Mouse (Mus musculus): ENCODE data around the gene Zc3h12c. TPM values are rescaled to one million over a fixed set of nuclear protein-coding genes. Genes with fewer than 3 reads are reported as not detected.

Zc3h12c gene
- total RNA-seq (2021), result 10 to 100 TPM; 12.6 to 12.9 TPM

- peak; percentile 59 to 66 for DNase-seq
Observed at GRCm38 (mm10) chr9:52167863-52168685, at the start of gene Zc3h12c. TSS of gene Zc3h12c (minus strand) at chr9:52168572.

- DNase-seq, result no peak
Observed at GRCm38 (mm10) chr9:52217636-52218035, 49.3 kb upstream of the Zc3h12c start.

DNA sequence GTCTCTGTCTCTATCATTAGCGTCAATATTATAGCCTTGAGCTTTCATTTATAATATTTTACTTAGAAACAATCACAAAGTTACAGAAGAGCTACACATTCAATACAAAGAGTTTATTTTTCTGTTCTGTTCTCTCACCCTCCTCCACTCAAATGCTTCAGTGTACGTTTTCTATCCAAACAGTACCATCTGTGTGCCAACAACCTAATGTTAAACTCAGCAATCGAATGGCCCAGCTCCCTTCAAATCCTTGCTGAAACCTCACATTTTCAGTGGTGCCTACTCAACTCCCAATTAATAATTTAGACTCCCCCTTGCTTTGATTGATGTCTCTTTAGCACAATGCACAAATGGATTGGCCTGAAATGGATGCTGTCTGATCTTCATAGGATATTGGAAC is 46.9 kb upstream of the Zc3h12c start:
- DNase-seq, result no peak

- no peak for DNase-seq
Observed at GRCm38 (mm10) chr9:52212416-52212815, 44.0 kb upstream of the Zc3h12c start.

DNA sequence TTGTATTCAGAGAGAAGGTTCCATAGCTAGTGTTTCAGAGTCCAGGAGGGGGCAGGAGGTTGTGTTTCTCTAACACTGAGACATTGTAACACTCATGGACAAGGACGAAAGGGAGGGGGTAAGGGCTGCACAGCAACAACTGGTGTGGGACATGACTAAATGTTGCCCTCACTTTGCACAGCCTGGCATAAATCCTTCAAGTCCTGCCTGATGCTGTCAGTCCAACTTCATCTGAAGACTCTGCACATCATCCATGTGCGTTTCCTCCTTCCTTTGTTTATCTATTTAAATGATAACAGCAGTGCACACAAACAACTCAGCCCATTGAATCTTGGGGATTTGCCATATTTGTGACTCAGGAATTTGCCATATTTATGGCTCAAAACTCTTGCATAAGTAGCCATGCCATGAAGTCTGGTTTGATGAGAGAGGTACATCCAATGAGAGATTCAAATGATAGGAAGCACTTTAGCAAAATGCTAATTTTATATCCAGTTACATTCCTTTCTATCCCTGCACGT is 40.2 kb upstream of the Zc3h12c start:
- no peak for DNase-seq

DNA sequence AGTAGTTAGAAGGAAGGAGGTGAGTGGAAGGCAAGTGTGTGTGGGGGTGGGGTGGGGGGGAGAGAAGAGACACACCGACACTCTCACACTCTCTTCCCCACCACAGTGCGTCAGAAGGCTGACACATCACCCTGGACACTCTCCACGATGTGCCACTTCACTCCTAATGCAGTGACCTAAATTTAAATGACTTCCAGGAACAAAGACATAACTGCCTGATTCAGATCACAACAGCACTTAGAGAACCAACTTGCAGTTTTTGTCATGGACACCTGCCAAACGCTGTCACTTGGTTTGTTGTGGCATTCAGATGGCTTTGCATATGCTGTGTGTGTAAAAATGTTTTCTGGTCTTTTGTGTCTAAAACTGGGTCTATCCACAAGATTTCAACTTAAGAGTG is 34.8 kb upstream of the Zc3h12c start:
- peak; percentile 41 to 49 for DNase-seq

GRCm38 (mm10) chr9:52200271-52200670 is 31.9 kb upstream of the Zc3h12c start:
- DNase-seq, result no peak

- no peak for DNase-seq
Observed at GRCm38 (mm10) chr9:52195853-52196252, 27.5 kb upstream of the Zc3h12c start.

DNA sequence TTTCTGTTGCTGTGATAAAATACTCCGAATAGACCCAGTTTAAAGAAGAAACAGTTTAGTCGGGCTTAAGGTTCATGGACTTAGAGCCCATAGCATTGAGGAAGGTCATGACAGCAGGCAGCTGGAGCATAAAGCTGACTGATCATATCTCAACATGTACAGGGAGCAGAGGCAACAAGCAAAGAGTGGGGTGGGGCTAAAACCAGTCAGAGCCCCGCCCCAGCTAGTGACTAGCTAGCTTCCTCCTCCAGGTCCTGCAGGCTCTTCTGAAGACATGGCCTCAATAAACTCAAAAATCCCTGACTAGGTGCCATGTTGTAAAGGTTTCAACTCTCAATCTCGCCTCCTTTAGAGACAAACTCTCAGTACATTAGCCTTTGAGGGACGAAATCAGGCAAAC is 25.5 kb upstream of the Zc3h12c start:
- DNase-seq, result no peak

DNA sequence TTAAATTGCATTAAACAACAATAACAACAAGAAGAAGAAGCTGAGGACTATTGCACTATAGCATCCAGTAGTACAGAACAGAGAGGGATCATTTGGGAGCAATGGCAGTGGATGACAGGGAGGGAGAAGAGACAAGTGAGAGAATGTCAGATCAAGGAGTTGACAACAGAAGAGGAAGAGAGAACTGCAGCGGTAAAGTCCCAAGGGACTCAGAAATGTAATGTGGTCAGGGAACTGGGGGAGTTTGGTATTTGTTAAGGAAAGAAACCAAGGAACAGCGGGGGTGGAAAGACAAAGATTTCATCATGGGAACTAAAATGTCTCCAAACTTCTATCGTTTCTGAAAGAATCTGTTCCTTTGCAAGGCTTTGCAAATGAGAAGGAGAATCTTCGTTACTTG is 22.5 kb upstream of the Zc3h12c start:
- DNase-seq, result no peak

GRCm38 (mm10) chr9:52188106-52188505 is 19.7 kb upstream of the Zc3h12c start:
- DNase-seq, result no peak

- no peak for DNase-seq
Observed at GRCm38 (mm10) chr9:52186296-52186941, 18.0 kb upstream of the Zc3h12c start.

DNA sequence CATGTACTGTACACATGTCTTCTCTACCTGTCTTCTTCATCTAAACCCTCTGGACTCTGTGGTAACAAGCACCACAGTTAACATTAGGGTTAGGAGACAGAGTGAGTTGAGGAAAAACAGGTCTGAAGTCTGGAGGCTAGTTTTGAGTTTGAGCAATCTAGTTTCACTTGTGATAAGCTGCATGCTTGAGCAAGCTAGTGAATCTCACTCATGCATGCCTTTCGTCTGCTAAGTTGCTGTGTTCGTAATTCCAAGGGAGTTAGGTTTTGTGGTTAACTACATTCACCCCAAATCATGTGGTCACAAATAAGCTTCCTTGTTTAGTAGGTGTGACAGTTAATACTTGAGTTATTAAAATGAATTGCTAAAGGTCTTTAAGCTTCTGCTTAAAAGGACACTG is 13.0 kb upstream of the Zc3h12c start:
- DNase-seq, result no peak

DNA sequence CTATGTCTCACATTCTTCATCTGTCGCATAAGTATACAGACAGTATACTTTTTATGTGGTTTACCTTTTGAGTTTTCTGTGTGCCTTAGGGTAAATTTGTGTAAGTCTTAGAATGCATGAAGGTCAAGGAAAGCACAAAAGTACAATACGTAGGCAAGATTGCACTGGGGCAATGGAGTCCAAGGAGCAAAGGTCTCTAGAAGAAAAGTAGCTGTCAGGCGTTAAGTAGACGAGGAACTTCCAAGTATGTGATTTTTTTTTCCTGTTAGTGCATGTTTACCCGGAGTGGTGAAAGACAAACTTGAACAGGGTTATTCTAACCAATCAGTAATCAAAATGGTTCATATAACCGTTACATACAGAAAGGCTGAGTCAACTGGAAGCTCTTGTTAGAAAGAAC is 12.5 kb upstream of the Zc3h12c start:
- no peak for DNase-seq

GRCm38 (mm10) chr9:52175257-52175859 is 7.0 kb upstream of the Zc3h12c start:
- DNase-seq, result no peak

DNA sequence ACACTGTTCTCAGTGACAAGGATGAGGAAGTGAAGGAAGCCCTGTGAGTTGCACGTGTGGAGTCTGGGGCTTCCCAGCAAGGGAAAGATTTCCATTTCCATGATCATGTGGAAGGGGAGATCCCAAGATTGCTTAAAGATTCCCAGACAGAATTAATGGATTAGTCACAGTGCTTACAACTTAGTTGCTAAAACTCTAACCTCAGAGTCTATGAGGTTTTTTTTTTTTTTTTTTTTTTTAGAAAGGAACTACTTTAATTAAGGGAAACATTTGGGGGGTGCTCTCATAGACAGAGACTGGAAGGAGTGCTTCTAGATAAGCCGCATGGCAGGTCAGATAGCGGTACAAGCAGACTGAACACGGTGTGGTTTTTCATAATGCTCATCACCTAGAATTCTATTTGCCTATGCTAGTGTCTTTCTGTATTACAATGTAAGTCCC is 6.3 kb upstream of the Zc3h12c start:
- DNase-seq, result no peak

DNA sequence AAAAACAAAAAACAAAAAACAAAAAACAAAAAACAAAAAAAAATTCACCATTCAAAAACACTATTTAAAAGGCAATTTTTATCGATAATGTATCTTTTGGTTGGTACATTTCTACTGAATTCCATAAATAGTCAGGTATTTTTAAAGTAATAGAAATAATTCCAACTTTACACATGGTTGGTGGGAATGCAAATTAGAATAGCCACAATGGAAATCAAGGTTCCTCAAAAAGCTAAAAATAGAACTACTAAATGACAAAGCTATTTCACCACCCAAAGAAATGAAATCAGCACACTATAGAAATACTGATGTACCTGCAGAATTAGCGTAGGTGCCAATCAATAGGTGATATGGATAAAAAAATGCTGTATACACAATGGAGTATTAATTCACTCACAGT is 5.6 kb upstream of the Zc3h12c start:
- no peak for DNase-seq

DNA sequence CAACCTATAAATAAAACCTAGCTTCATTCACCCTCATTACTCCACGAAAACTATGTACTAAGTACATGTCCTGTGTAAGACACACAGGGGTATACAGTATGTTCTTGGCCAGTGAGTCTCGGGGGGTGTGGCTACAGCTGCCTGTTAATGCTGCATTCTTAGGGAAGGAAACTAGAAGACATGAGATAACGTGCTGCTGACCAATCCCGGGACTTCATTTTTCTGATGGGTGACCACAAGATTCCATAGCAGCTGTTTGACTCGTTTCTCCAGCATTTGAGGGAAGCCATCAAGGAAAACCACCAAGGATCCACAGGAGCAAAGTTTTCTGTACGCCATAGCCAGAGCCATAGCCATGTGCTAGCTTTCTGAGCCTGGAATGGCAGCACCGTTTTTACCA is 4.2 kb upstream of the Zc3h12c start:
- DNase-seq, result no peak

GRCm38 (mm10) chr9:52170671-52171070 is 2.3 kb upstream of the Zc3h12c start:
- no peak for DNase-seq

GRCm38 (mm10) chr9:52170131-52170530 is 1.8 kb upstream of the Zc3h12c start:
- DNase-seq, result no peak

GRCm38 (mm10) chr9:52168686-52169270 is 406 bp upstream of the Zc3h12c start:
- peak; percentile 75 to 76 for DNase-seq

DNA sequence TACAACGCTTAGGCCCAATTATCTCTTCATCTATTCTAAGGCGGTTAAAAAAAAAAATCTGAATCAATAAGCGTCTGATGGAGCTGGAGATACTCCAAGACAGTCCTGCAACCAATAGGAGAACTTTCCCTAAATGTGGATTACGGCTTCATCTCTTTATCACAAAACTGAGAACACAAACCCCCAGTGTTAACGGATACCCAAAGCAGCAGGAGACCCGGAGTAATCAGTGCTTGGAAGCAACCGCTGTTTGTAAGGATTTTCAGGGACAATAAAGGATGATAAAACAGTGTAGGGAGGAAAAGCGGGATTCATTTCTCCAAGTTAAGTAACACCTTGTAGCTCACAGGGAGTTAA is 888 bp downstream of the Zc3h12c start:
- DNase-seq, result no peak

DNA sequence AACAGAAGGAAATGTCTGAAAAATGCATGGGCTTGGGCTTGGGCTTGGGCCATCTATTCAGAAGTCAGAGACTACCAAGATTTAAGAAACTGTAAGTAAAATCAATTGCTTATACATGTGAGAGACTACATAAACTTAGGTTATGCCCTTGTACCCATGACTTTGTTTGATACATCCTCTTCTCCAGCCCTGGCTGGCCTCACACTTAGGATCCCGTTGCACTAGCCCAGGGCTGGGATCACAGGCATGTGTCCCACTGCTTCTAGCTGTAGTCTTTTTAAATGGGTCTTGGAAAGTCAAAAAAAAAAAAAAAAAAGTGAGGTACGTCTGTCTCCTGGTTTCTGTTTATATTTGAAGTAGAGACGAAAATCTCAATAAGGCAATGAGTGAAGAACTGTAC is 1.3 kb downstream of the Zc3h12c start:
- no peak for DNase-seq

Measured in layer of hippocampus, postnatal 36 days (tissue).